Mouse (Mus musculus) C2C12 (cell line): ENCODE results near the gene Higd1a. TPM values are rescaled to one million over a fixed set of nuclear protein-coding genes. Genes with fewer than 3 reads are reported as not detected.

Source experiments
- H3K27me3 ChIP-seq: one replicate; pipeline ENCODE4 v1.6.1; 2011; ENCODE audit not compliant: control insufficient read depth, insufficient read depth, insufficient read length
- H3K36me3 ChIP-seq: one replicate; pipeline ENCODE4 v1.6.1; 2011; ENCODE audit not compliant: control insufficient read depth, insufficient read depth
- H3K4me3 ChIP-seq: one replicate; pipeline ENCODE4 v1.5.1; 2011; ENCODE audit warnings: mild to moderate bottlenecking, control low read depth; ENCODE audit not compliant: poor library complexity, insufficient read depth, severe bottlenecking
- H3K79me2 ChIP-seq: one replicate; pipeline ENCODE4 v1.6.1; 2011; ENCODE audit not compliant: control insufficient read depth, insufficient read depth
- H3K79me3 ChIP-seq: one replicate; pipeline ENCODE4 v1.6.1; 2011; ENCODE audit warnings: low read depth, control low read depth
- H3ac ChIP-seq: one replicate; pipeline ENCODE3; 2011; ENCODE audit warnings: low read depth; ENCODE audit not compliant: control insufficient read depth, insufficient read length
- CEBPB ChIP-seq: IDR thresholded peaks from one replicate; pipeline ENCODE4 v1.6.1; 2011; ENCODE audit warnings: low read depth, mild to moderate bottlenecking, control low read depth, moderate library complexity
- CTCF ChIP-seq: IDR thresholded peaks from one replicate; pipeline ENCODE4 v1.5.1; 2011; ENCODE audit not compliant: control insufficient read depth, insufficient read depth, insufficient read length
- FOSL1 ChIP-seq: IDR thresholded peaks from one replicate; pipeline ENCODE4 v1.8.0; 2011; ENCODE audit warnings: mild to moderate bottlenecking, low read length; ENCODE audit not compliant: poor library complexity, insufficient read depth, severe bottlenecking
- MAX ChIP-seq: IDR thresholded peaks from one replicate; pipeline ENCODE4 v1.6.1; 2011; ENCODE audit warnings: mild to moderate bottlenecking, control low read depth
- MYOD1 ChIP-seq: IDR thresholded peaks from one replicate; pipeline ENCODE4 v1.6.1; 2011; ENCODE audit warnings: low read depth; ENCODE audit not compliant: control insufficient read depth, insufficient read length
- MYOG ChIP-seq: IDR thresholded peaks from one replicate; pipeline ENCODE4 v1.6.1; 2011; ENCODE audit not compliant: control insufficient read depth, insufficient read length; ENCODE audit errors: extremely low read depth
- USF1 ChIP-seq: IDR thresholded peaks from one replicate; pipeline ENCODE4 v1.6.1; 2011; ENCODE audit warnings: low read depth, mild to moderate bottlenecking, control low read depth, moderate library complexity
- polyA plus RNA-seq: library from polyadenylated mRNA; unstranded; fragments of >200 nt; fragmentation: generic; extraction: Trizol; gene quantifications from one replicate; pipeline ENCODE4 v1.2.1, GENCODE M21; 2012; ENCODE audit warnings: missing spikeins

The Higd1a gene
- polyA plus RNA-seq, 1 experiment = 55.5 TPM

DNA sequence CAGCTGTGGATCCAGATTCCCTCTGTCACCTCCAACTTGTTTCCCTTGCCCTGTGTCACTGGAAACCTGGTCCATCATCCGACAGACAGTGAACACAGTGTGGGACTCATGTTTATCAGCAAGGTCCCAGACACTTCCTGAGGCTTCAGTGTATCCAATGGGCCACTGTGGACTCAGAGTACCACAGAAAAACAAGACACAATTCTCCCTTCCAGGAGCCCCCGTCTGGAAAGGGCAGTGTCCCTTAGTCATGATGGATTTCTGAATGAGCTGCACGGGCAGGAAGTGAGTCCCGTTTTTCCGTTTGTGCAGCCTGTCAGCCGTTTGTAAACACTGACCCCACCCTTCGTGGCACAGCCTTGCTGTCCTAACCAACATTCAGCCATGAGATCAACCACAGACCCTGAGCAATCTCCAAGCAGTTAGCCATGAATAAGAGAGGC is 23.9 kb upstream of the Higd1a start:
- H3K27me3 ChIP-seq = peaks cover 3% of the 10 kb centered on the region
- no peak overlapping the region for H3K4me3 ChIP-seq
- no peaks in the 10 kb centered on the region for H3K79me2 ChIP-seq
- no peaks in the 10 kb centered on the region for H3K79me3 ChIP-seq
- TF ChIP-seq MAX (no peak), USF1 (no peak), FOSL1 (no peak), CTCF (no peak), CEBPB (no peak), MYOG (no peak), MYOD1 (no peak)
- no peak overlapping the region for H3ac ChIP-seq
- no peaks in the 10 kb centered on the region for H3K36me3 ChIP-seq

DNA sequence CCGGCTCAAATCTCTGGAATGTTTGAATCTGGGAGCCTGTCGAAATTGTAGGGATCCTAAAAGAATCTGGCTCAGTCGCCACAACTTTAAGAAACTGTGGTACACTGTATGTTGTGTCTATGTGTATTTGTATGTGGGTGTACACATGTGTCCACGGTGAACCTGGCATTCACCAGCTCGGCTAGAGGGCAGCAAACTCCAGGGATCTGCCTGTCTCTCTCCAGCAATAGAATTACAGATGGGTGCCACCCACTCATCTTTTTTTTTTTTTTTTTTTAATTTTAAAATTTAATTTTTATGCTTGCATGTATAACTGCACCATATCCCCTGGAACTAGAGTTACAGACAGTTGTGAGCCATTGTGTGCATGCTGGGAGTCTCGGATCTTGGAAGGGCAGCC is 23.1 kb upstream of the Higd1a start:
- Histone ChIP-seq H3K79me2 (no peaks in the 10 kb centered on the region), H3K27me3 (peaks cover 5% of the 10 kb centered on the region), H3K79me3 (no peaks in the 10 kb centered on the region), H3K36me3 (no peaks in the 10 kb centered on the region), H3K4me3 (no peak overlapping the region), H3ac (no peak overlapping the region)
- TF ChIP-seq FOSL1 = no peak
- TF ChIP-seq CEBPB = no peak
- no peak for TF ChIP-seq MYOG
- no peak for TF ChIP-seq MYOD1
- TF ChIP-seq MAX = no peak
- no peak for TF ChIP-seq CTCF
- TF ChIP-seq USF1 = no peak

DNA sequence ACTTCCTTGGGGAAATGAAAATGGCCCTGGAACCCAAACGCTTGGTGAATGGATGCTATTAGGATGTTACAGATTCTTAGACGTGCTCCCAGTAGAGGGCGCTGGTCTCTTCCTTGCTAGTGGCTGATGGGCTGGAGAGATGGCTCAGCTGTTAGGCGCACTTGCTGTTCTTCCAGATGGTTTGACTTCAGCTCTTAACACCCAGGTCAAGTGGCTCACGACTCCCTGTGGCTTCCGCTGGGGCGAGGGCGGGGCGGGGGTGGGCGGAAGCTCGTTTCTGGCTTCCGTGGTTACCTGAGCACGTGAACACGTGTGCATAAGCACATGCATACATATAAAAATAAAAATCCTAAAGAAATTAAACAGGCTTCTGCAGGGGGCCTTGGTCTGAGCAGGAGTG is 22.7 kb upstream of the Higd1a start:
- Histone ChIP-seq H3K27me3 (peaks cover 6% of the 10 kb centered on the region), H3K36me3 (no peaks in the 10 kb centered on the region), H3ac (no peak overlapping the region), H3K79me2 (no peaks in the 10 kb centered on the region), H3K79me3 (no peaks in the 10 kb centered on the region), H3K4me3 (no peak overlapping the region)
- TF ChIP-seq CTCF (peak; percentile 34), MYOD1 (no peak)

DNA sequence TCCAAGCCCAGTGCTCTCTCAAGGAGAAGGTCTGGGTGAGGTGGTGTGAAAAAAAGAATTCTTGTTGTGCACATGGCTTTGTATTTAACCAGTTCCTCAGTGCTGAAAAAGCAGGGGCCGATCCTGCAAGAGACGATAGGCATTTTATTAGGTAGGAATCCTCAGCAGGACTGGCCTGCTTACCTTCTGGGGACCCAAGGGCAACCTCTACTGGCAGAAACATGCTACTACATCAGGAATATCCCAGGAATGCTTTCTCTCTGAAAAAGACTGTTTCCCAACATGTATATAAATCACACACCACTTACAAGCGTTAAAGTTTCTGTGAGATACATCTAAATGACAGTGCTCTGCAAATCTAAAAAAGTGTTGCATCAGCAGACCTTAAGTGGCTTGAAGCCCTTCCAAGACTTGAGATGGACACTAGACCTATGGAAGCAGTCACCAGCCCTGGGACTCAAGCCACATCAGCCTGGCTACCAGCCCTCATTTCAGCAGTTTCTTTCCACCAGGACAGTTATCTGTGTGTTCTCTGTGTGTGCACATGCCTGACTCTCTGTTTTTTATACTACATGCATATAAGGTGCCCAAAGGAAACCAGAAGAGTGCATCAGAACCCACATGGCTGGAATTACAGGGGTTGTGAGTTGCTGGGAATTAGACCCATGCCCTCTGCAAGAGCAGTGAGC is 19.0 kb upstream of the Higd1a start:
- Histone ChIP-seq H3K4me3 (no peak overlapping the region), H3ac (no peak overlapping the region), H3K79me3 (no peaks in the 10 kb centered on the region), H3K79me2 (no peaks in the 10 kb centered on the region), H3K27me3 (peaks cover 10% of the 10 kb centered on the region), H3K36me3 (no peaks in the 10 kb centered on the region)
- TF ChIP-seq CTCF = peak; percentile 30
- TF ChIP-seq MYOG = no peak
- no peak for TF ChIP-seq CEBPB

DNA sequence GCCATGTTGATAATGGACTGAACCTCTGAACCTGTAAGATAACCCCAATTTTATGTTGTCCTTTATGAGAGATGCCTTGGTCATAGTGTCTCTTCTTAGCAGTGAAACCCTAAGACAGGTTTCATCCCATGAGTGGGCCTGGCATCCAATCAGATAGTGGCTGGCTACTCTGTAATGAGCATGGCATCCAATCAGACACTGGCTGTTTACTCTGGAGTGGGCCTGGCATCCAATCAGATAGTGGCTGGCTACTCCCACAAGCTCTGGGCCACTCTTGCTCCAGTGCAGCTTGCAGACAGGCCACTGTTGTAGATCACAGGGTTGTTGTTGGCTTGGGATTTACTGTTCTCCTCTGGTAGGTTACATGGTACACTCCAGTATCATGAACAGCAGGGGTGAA is 15.4 kb upstream of the Higd1a start:
- Histone ChIP-seq H3K79me3 (no peaks in the 10 kb centered on the region), H3K36me3 (no peaks in the 10 kb centered on the region), H3K27me3 (peaks cover 21% of the 10 kb centered on the region), H3ac (no peak overlapping the region), H3K4me3 (no peak overlapping the region), H3K79me2 (no peaks in the 10 kb centered on the region)
- TF ChIP-seq CEBPB (no peak), MAX (no peak), MYOG (no peak), FOSL1 (no peak), MYOD1 (no peak), USF1 (no peak), CTCF (no peak)

DNA sequence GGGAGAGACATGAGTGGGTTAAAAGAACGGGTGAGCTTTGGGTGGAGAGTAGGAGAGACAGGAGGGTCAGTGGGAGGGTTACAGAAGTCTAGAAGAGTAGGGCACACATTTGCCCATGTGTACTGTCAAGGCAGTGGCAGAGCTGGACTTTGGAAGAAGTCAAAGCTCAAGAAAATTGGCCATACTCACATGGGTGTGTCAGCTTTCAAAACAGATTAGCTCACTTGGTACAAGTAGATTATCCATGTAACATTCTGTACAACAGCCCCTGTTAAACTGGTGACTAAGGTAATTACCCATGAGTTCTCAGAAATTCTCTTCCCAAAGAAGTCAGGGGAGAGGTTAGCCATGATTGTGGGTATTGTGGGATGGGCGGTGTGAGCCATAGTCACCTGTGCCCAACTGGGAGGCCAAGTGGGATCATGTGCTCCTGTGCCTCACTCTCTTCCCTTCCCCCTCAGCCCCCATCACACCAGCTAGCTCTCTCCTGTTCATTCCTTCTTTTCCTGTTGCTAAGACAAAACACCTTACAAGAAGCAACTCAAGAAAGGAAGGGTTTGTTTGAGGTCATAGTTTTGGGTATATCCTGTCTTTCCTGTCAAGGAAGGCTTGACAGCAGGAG is 14.0 kb upstream of the Higd1a start:
- no peak overlapping the region for H3K4me3 ChIP-seq
- no peaks in the 10 kb centered on the region for H3K36me3 ChIP-seq
- H3K79me2 ChIP-seq = no peaks in the 10 kb centered on the region
- no peaks in the 10 kb centered on the region for H3K79me3 ChIP-seq
- peaks cover 21% of the 10 kb centered on the region for H3K27me3 ChIP-seq
- no peak overlapping the region for H3ac ChIP-seq
- TF ChIP-seq CTCF (no peak), MYOD1 (no peak), MYOG (no peak), CEBPB (no peak), MAX (no peak), FOSL1 (no peak), USF1 (no peak)
